Mouse (Mus musculus) testis, adult 2 months (tissue): ENCODE measurements around the gene Ddx6. TPM values are rescaled to one million over a fixed set of nuclear protein-coding genes. Genes with fewer than 3 reads are reported as not detected.
"Not testable (repeated sequence)": the region's sequence is repeated elsewhere in the genome, so short reads cannot be mapped to it uniquely, and the experiment has no call there.

Source experiments
- H3K27ac ChIP-seq: fragments of 200-500 bp; 2 replicates; pipeline ENCODE4 v1.5.1; 2012; ENCODE audit warnings: low read depth, low read length; ENCODE audit not compliant: control insufficient read depth, insufficient read depth
- H3K27me3 ChIP-seq: fragments of 200-500 bp; 2 replicates; pipeline ENCODE4 v1.6.1; 2012; ENCODE audit warnings: mild to moderate bottlenecking, low read length, moderate library complexity; ENCODE audit not compliant: control insufficient read depth, insufficient read depth
- H3K36me3 ChIP-seq: fragments of 200-500 bp; 2 replicates; pipeline ENCODE4 v1.6.1; 2012; ENCODE audit warnings: mild to moderate bottlenecking, low read length; ENCODE audit not compliant: control insufficient read depth, insufficient read depth
- H3K4me1 ChIP-seq: fragments of 200-500 bp; 2 replicates; pipeline ENCODE4 v1.6.1; 2012; ENCODE audit warnings: low read length; ENCODE audit not compliant: control insufficient read depth, insufficient read depth
- H3K4me3 ChIP-seq: fragments of 200-500 bp; 2 replicates; pipeline ENCODE4 v1.5.1; 2012; ENCODE audit warnings: low read depth, mild to moderate bottlenecking, low read length, moderate library complexity, mixed read lengths; ENCODE audit not compliant: control insufficient read depth
- CTCF ChIP-seq: fragments of 200-500 bp; IDR thresholded peaks from 2 replicates; pipeline ENCODE4 v1.5.1; 2012; ENCODE audit warnings: low read depth, mild to moderate bottlenecking, inconsistent platforms, low read length, moderate library complexity; ENCODE audit not compliant: control insufficient read depth, insufficient read depth, insufficient replicate concordance
- POLR2A ChIP-seq: fragments of 200-500 bp; IDR thresholded peaks from 2 replicates; pipeline ENCODE4 v1.6.1; 2012; ENCODE audit warnings: low read depth, mild to moderate bottlenecking, inconsistent platforms, low read length, moderate library complexity; ENCODE audit not compliant: control insufficient read depth
- polyA plus RNA-seq: library from polyadenylated mRNA; depleted of rRNA; stranded (reverse); fragments of >200 nt; gene quantifications from 2 replicates; pipeline ENCODE4 v1.2.3, GENCODE M21; 2012

Gene Ddx6
- polyA plus RNA-seq, 1 experiment: 11.7 TPM

DNA sequence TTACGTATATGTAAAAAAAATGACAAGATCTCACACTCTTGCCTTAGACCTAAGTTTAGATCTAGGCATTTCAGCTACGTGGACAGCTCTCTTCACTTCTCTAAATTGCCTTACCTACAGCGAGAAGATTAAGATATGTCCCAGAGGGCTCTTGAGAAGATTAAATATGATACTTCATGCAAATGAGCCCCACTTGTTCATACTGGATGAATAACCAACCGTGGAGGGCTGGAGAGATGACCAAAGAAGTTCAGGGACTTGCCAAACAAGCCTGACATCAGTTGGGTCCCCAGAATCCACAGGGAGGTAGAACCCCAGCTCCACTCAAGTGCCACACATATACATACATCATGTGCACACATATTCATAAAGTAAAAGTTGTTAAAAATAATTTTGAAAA is 31.4 kb upstream of the Ddx6 start:
- Histone ChIP-seq H3K27me3 (no peaks in the 10 kb centered on the region), H3K27ac (no peak overlapping the region), H3K4me1 (no peaks in the 10 kb centered on the region), H3K4me3 (no peak overlapping the region), H3K36me3 (no peaks in the 10 kb centered on the region)
- TF ChIP-seq POLR2A: no peak
- TF ChIP-seq CTCF: no peak

DNA sequence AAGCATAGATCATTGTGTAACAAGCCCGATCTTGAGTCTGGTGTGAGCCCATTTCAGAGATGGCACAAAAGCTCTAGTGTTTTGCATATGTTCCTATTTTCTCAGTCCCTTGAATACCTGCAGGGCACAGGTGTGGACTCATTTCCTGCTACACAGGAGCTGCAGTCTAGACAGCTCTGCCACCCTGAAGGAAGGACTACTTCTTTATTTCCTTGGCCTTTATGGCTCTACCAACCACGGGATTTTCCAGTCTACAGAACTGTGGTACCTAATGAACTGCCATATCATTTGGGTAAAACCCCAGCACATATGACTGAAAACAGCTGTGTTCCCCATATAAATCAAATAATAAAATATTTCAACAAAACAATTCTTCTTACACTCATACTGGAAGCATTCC is 29.6 kb upstream of the Ddx6 start:
- H3K4me3 ChIP-seq: no peak overlapping the region
- H3K4me1 ChIP-seq: no peaks in the 10 kb centered on the region
- H3K27me3 ChIP-seq: no peaks in the 10 kb centered on the region
- H3K36me3 ChIP-seq: no peaks in the 10 kb centered on the region
- no peak for TF ChIP-seq CTCF
- no peak for TF ChIP-seq POLR2A
- H3K27ac ChIP-seq: no peak overlapping the region

DNA sequence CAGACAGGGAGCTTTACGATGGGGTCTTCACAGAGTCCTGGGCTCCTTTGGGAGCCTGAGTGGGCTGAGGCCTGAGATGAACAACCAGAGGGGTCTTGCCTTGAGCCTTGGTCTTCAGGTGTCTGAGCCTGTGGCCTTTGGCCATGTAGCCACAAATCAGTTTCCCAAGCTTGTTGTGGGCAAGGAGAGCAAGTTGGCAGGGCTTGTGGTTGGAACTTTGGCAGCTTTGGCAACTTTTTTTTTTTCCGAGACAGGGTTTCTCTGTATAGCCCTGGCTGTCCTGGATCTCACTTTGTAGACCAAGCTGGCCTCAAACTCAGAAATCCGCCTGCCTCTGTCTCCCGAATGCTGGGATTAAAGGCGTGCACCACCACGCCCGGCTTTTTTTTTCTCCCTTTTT is 28.6 kb upstream of the Ddx6 start:
- not testable (repeated sequence) for H3K4me3 ChIP-seq, H3K27me3 ChIP-seq, H3K27ac ChIP-seq, H3K36me3 ChIP-seq, H3K4me1 ChIP-seq

- TF ChIP-seq CTCF (no peak), POLR2A (no peak)
- Histone ChIP-seq H3K4me3 (no peak overlapping the region), H3K27ac (no peak overlapping the region), H3K27me3 (no peaks in the 10 kb centered on the region), H3K36me3 (no peaks in the 10 kb centered on the region), H3K4me1 (0 out of 2 replicates have a peak, but pooled peaks cover 2% of the 10 kb centered on the region)
These were observed 25.3 kb upstream of the Ddx6 start for GRCm38 (mm10) chr9:44579392-44579791.

- H3K27me3 ChIP-seq: no peaks in the 10 kb centered on the region
- H3K4me3 ChIP-seq: no peak overlapping the region
- H3K36me3 ChIP-seq: no peaks in the 10 kb centered on the region
- 0 out of 2 replicates have a peak, but pooled peaks cover 2% of the 10 kb centered on the region for H3K4me1 ChIP-seq
- no peak for TF ChIP-seq CTCF
- no peak for TF ChIP-seq POLR2A
- no peak overlapping the region for H3K27ac ChIP-seq
These were observed 24.6 kb upstream of the Ddx6 start for GRCm38 (mm10) chr9:44580085-44580484.

DNA sequence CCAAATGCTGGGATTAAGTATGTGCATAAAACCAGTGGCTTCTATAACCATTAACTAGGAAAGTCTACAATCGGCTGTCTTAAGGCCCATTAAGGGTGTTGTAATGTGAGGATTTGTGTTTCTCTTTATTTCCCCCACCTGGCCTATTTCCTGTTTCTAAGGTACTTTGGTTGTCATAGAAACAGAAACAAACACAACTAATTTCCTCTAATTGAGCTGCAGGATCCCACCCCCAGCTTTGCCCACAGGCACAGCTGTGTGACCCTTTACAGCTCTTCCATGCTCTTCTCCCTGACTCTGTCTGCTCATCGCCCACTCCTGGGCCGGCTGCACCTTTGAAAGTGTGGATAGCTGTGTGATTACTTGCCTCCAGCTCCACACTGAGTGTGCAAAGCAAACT is 23.3 kb upstream of the Ddx6 start:
- H3K36me3 ChIP-seq: no peaks in the 10 kb centered on the region
- no peak overlapping the region for H3K4me3 ChIP-seq
- TF ChIP-seq CTCF: no peak
- TF ChIP-seq POLR2A: no peak
- H3K27ac ChIP-seq: no peak overlapping the region
- H3K27me3 ChIP-seq: no peaks in the 10 kb centered on the region
- 0 out of 2 replicates have a peak, but pooled peaks cover 2% of the 10 kb centered on the region for H3K4me1 ChIP-seq

- no peak overlapping the region for H3K27ac ChIP-seq
- no peaks in the 10 kb centered on the region for H3K36me3 ChIP-seq
- 0 out of 2 replicates have a peak, but pooled peaks cover 2% of the 10 kb centered on the region for H3K4me1 ChIP-seq
- H3K27me3 ChIP-seq: no peaks in the 10 kb centered on the region
- H3K4me3 ChIP-seq: no peak overlapping the region
- TF ChIP-seq POLR2A (no peak), CTCF (no peak)
These were observed 22.3 kb upstream of the Ddx6 start for GRCm38 (mm10) chr9:44582390-44582789.

DNA sequence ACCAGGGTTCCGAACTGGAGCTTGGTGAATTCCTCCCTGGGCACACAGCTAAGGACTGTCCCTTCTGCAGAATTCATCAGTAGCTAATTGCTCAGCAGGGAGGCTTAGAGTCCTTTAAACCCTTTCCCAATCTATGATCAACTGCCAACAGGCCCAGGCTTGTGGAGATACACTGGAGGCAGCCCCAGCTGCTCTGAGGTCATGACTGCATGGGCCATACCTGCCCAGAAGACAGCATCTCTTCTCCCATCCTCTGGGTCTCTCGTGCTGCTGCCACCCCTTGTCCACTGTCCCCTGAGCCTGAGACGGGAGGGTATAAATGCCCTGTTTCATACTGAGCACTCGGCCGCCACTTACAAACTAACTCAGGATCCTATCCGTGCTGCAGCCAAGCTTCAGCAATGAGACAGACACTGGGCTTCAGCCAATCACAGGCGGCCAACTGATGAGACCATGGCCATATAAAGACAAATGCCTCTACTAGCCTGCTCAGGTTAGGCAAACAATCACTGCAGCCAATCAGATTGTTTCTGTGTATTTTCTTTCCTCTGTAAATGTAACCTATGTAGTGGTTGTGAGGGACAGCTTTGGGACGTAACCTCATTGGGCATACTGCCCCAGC is 17.9 kb upstream of the Ddx6 start:
- 0 out of 2 replicates have a peak, but pooled peaks cover 2% of the 10 kb centered on the region for H3K4me1 ChIP-seq
- no peaks in the 10 kb centered on the region for H3K27me3 ChIP-seq
- H3K4me3 ChIP-seq: no peak overlapping the region
- H3K27ac ChIP-seq: no peak overlapping the region
- H3K36me3 ChIP-seq: no peaks in the 10 kb centered on the region
- TF ChIP-seq CTCF: no peak
- no peak for TF ChIP-seq POLR2A
